Mouse (Mus musculus): ENCODE data around the gene Pdpk1.
"Not testable (repeated sequence)": the region's sequence is repeated elsewhere in the genome, so short reads cannot be mapped to it uniquely, and the experiment has no call there.

Gene Pdpk1

GRCm38 (mm10) chr17:24163176-24163962 is 12.6 kb upstream of the Pdpk1 start, which contains the start of gene Amdhd2:
Gene Amdhd2 (minus strand): TSS chr17:24163766.
- peak; percentile 81 for ATAC-seq (ENCODE audit: low TSS enrichment)

DNA sequence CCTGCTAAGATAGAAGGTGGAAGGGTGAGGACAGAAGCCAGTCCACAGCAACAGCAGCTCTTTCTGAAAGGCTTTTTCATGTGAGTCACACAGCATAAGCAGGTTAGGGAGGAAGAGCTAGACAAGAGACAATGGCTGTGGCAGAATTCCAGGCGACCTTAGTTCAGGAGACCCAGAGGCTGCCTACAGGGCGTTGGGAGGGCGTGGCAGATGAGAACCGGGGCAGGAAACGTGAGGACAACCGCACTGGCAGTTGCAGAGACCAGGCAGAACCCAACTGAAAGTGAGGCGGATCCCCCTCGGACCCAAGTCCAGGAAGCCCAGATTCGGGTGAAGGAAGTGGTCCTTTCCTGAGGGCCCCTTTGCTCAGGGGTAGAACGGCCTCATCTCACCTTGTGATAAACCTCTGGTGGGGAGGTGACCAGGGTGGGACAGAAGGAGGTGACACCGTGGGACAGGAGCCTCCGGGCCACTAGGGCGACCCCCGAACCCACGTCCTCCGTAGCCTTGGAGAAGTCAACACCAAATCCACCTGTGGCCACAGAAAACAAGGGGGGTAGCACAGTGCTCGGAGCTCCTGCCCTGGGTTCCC is 12.0 kb upstream of the Pdpk1 start:
- ATAC-seq (ENCODE audit: low TSS enrichment), result no peak

- no peak for ATAC-seq (ENCODE audit: low TSS enrichment)
Measured at GRCm38 (mm10) chr17:24161466-24161865, 10.7 kb upstream of the Pdpk1 start.

DNA sequence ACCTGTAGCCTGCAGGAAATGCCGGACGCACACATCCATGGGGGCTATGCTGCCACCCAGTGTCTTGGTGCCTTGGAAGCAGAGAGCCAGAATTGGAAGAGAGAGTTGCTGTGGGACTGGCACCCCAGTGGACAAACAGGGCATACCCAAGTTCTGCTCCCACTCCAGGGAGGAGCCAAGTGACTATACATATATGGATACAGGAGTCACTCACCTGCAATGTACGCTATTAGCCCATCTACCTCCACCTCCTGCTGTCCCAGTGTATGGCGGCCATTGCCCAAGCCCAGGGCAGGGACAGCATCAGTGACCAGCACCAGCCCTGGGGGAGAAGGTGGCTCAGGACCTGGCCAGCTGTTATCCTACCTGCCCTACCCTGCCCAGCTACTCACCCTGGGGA is 6.8 kb upstream of the Pdpk1 start:
- no peak for ATAC-seq (ENCODE audit: low TSS enrichment)

DNA sequence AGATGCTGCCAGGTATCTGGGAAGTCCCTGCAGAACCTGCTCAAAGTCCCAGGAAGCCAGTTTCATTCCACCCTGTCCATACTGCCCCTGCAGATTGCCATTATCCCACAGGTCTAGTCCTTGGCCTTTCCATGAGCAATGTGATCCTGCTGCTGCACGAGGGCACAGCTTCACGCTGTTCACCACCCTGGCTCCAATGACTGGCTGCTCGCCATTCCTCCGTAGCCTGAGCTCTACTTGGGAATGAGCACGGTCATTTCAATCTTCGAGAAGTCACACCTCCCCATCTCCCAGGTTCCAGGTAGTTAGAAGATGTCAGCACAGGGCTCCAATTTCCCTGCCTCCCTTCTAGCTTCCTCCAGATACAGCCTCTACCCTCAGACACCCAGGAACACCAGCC is 6.4 kb upstream of the Pdpk1 start:
- no peak for ATAC-seq (ENCODE audit: low TSS enrichment)

DNA sequence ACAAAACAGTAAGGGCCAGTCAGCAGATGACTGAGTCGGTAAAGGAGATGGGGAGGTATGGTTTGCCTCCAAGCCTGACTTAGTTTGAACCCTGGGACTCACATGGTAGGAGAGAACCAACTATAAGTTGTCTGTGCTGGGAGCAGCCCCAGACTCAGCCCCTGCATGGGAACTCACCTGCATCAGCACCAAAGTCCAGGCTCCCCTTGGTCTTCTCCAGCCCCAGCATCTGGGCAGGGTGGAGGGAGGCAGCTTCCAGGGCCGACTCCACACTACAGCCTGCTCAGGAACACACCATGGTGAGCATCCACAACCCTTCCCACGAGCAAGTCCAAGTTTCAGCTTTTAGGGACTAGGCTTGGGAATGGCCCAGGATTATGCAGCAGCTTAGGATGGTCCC is 5.7 kb upstream of the Pdpk1 start:
- no peak for ATAC-seq (ENCODE audit: low TSS enrichment)

- no peak for ATAC-seq (ENCODE audit: low TSS enrichment)
Measured at GRCm38 (mm10) chr17:24155742-24156141, 5.0 kb upstream of the Pdpk1 start.

DNA sequence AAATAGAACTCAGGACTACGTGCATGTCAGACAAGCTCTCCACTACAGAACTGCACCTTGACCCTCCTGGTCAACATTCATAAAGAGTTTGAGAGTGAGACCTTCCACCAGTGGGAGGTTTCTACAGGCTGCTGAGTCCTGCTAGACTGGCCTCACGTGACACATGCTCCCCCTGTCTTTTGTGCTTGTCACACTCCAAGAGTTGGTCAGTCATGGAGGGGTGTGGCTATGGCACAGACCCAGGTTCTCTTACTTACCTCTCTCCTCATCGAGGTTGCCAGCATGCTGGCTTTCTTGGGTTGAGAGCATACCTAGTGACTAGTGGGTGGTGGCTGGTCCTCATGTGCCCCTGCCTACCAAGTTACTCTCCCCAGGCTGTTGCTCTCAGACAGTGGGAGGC is 3.7 kb upstream of the Pdpk1 start:
- ATAC-seq (ENCODE audit: low TSS enrichment), result no peak

GRCm38 (mm10) chr17:24151890-24152563 is 1.3 kb upstream of the Pdpk1 start:
- ATAC-seq (ENCODE audit: low TSS enrichment), result peak; percentile 92

DNA sequence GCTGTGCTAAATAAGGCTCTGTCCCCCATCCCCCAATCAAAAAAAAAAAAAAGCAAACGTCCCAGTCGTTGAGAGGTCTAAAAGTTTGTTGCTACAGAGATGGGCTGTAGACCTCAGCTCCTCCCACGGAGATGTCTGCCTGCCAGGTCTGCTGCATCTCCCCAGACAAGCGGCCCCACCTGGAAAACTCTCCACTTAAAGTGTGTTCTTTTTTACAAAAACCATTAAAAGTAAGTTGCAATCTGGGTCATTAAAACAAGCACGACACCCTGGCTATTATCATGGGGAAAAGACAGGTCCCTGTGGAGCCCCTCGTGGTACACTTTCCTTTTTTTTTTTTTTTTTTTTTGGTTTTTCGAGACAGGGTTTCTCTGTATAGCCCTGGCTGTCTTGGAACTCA is 658 bp upstream of the Pdpk1 start:
- no peak for ATAC-seq (ENCODE audit: low TSS enrichment)

GRCm38 (mm10) chr17:24149421-24149820 is 1.3 kb downstream of the Pdpk1 start:
- no peak for ATAC-seq (ENCODE audit: low TSS enrichment)

- no peak for ATAC-seq (ENCODE audit: low TSS enrichment)
Measured at GRCm38 (mm10) chr17:24142897-24143296, 7.8 kb downstream of the Pdpk1 start.

DNA sequence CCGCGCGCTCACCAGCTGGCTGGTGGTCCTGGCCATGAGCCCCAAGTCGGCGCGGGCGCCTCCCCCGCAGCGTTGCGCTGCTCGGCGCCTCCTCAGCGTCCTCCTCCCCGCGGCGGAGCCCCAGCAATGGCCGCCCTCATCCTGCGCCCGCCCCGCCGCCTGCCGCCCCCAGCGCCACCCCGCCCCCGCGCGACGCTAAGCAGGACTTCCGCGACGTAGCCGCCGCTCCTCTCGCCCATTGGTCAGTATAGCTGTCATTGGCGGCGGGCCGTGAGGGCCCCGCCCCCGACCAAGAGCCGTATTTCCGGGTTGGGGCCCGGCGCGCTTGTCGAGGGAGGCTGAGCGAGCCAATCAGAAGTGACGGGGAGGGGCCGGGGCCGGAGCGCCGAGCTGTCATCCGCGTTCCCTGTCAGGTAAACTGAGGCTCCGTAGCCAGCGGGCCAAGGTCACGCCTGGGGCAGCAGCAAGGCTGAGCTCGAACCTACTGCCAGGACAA is 9.3 kb downstream of the Pdpk1 start:
- peak; percentile 97 for ATAC-seq (ENCODE audit: low TSS enrichment)

- no peak for ATAC-seq (ENCODE audit: low TSS enrichment)
Measured at GRCm38 (mm10) chr17:24140845-24141424, 9.8 kb downstream of the Pdpk1 start.

DNA sequence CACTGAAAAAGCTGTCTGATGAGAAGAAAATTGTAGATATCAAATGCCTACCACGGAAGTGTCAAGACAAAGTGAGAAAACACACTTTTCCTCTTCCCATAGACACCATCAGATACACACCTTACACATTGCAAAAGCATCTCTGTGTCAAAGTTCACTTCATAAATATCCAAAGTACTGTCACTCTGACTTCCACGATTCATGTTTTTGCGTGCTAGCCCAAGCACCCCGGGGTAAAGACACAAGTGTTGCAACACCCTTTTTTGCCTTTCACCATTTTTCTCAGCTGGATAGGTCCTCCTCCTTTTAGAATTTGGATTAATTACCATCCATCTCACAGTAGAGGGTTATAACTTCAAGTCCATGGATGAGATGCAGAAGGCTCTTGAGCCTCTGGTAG is 10.8 kb downstream of the Pdpk1 start:
- ATAC-seq (ENCODE audit: low TSS enrichment), result no peak

GRCm38 (mm10) chr17:24139256-24139655 is 11.5 kb downstream of the Pdpk1 start:
- ATAC-seq (ENCODE audit: low TSS enrichment), result no peak

GRCm38 (mm10) chr17:24137226-24137880 is 13.4 kb downstream of the Pdpk1 start:
- ATAC-seq (ENCODE audit: low TSS enrichment), result no peak

DNA sequence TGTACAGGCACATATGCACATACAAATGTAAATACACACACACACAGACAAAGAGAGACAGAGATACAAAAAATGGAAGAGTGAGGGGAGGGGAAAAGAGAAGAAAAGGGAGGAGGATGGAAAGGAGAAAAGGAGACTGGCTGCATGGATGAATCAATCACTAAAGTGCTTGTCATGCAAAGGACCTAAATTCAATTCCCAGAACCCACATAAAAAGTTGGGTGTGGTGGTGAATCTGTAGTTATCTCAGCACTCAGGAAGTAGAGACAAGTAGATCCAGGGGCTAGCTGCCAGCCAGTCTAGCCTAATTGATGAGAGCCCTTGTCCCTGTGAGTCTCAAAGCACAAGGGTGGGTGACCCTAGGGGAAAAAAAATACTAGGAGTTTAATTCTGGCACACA is 16.7 kb downstream of the Pdpk1 start:
- no peak for ATAC-seq (ENCODE audit: low TSS enrichment)

DNA sequence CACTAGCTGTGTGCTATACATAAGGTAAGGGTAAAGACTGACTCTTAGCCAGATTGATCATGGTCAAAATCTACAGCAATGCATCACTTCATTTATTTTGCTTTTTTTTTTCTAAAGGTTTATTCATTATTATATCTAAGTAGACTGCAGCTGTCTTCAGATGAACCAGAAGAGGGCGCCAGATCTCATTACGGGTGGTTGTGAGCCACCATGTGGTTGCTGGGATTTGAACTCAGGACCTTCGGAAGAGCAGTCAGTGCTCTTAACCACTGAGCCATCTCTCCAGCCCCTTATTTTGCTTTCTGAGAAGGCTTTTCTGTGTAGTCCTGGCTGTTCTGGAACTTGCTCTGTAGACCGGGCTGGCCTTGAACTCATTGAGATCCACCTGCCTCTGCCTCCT is 17.8 kb downstream of the Pdpk1 start:
- not testable (repeated sequence) for ATAC-seq (ENCODE audit: low TSS enrichment)

- no peak for ATAC-seq (ENCODE audit: low TSS enrichment)
Measured at GRCm38 (mm10) chr17:24131570-24131969, 19.2 kb downstream of the Pdpk1 start.

- not testable (repeated sequence) for ATAC-seq (ENCODE audit: low TSS enrichment)
Measured at GRCm38 (mm10) chr17:24129246-24129645, 21.5 kb downstream of the Pdpk1 start.

- no peak for ATAC-seq (ENCODE audit: low TSS enrichment)
Measured at GRCm38 (mm10) chr17:24127592-24127991, 23.1 kb downstream of the Pdpk1 start.

Measured in frontal cortex, adult (tissue).